Mouse (Mus musculus): ENCODE data around the gene Chst11. TPM values are rescaled to one million over a fixed set of nuclear protein-coding genes. Genes with fewer than 3 reads are reported as not detected.

Chst11 gene
- total and polyA plus RNA-seq, 2 experiments from 2014 or later = 0.57 to 6.6 TPM

DNA sequence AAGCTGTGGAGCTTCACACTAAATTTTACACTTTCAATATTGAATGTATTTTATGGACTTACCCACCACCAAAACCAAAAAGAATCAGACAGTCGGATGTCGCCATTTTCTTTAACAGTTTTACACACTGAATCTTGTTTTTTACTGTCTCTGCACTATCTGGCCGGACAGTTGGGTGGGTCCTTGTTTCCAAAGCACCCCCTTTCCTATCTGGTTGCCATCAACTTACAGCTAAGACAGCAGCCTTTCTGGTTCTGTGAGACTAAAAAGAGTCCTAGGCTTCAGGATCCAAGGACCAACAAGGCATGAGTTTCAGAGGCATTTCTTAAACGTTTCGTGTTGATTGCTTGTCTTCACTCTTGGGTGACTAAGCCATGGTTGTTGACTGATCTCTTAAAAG is 168.1 kb downstream of the Chst11 start:
- Histone ChIP-seq H3K9ac (replicated peaks; ENCODE audit: low read depth, low read length) (no peak overlapping the region), H3K4me2 (ENCODE audit: low read depth, low read length) (no peak overlapping the region), H3K4me3 (ENCODE audit: low read depth, low read length) (no peak overlapping the region), H3K9me3 (replicated peaks; ENCODE audit: control insufficient read depth, low read length) (no peaks in the 10 kb centered on the region), H3K27ac (ENCODE audit: low read depth) (no peak overlapping the region), H3K36me3 (replicated peaks; ENCODE audit: control insufficient read depth, insufficient read depth, low read length) (no peaks in the 10 kb centered on the region), H3K27me3 (ENCODE audit: control insufficient read depth, insufficient read depth, low read length) (no peaks in the 10 kb centered on the region), H3K4me1 (ENCODE audit: control insufficient read depth, insufficient read depth) (peaks cover 27% of the 10 kb centered on the region)
- 72% methylated on average over 5 of the region's 5 CpGs for WGBS
- ATAC-seq (ENCODE audit: insufficient read depth, low read depth) (no peak), DNase-seq (ENCODE audit: low spot score) (no peak)
- TF ChIP-seq EP300 (IDR thresholded peaks at IDR 0.05; ENCODE audit: low read depth) (no peak), CTCF (IDR thresholded peaks at IDR 0.05; ENCODE audit: low read depth) (no peak)

DNA sequence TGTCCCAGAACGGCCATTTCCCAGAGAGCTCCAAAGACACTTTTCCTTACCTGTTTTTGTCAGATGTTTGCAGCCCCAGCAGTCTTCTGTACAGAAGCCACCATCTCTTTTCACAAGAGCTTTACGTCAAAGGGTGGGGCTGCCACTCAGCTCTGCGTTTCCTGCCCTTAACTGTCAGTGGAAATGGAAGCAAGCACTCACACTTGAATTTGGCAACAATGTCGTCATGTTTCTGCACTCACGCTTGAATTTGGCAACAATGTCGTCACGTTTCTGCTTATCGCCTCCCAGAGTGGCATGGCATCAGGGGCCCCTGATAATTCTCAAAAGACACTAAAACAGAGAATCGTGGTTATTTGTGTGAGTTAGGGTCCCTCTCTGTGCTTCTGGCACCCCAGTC is 168.6 kb downstream of the Chst11 start:
- TF ChIP-seq EP300 (IDR thresholded peaks at IDR 0.05; ENCODE audit: low read depth) (no peak), CTCF (IDR thresholded peaks at IDR 0.05; ENCODE audit: low read depth) (no peak)
- DNase-seq (ENCODE audit: low spot score) (no peak), ATAC-seq (ENCODE audit: insufficient read depth, low read depth) (no peak)
- no peak overlapping the region for H3K27ac ChIP-seq (ENCODE audit: low read depth)
- no peaks in the 10 kb centered on the region for H3K27me3 ChIP-seq (ENCODE audit: control insufficient read depth, insufficient read depth, low read length)
- WGBS = 32% methylated on average over 9 of the region's 9 CpGs
- no peak overlapping the region for H3K9ac ChIP-seq (replicated peaks; ENCODE audit: low read depth, low read length)
- no peak overlapping the region for H3K4me2 ChIP-seq (ENCODE audit: low read depth, low read length)
- H3K9me3 ChIP-seq (replicated peaks; ENCODE audit: control insufficient read depth, low read length) = no peaks in the 10 kb centered on the region
- H3K4me3 ChIP-seq (ENCODE audit: low read depth, low read length) = no peak overlapping the region
- peaks cover 27% of the 10 kb centered on the region for H3K4me1 ChIP-seq (ENCODE audit: control insufficient read depth, insufficient read depth)
- H3K36me3 ChIP-seq (replicated peaks; ENCODE audit: control insufficient read depth, insufficient read depth, low read length) = no peaks in the 10 kb centered on the region

DNA sequence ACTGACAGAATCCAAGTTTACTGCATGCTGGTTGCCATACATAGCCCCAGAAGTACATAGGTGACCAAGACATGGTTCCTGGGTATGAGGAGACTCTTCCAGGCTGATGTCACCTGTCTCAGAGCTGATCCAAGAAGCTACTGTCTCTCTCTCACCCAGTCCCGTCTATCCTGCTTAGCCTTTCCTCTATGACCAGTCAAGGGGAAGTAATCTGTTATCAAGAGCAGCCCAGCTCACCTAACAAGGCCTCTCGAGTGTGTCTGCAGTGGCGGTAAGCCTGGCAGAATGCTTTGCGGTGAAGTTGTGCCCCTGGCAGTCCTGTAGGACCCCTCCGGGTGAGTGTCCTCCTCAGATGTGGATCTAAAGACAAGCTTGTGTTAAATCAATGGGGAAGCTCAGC is 172.0 kb downstream of the Chst11 start:
- no peak for TF ChIP-seq CTCF (IDR thresholded peaks at IDR 0.05; ENCODE audit: low read depth)
- no peak for TF ChIP-seq EP300 (IDR thresholded peaks at IDR 0.05; ENCODE audit: low read depth)
- H3K4me2 ChIP-seq (ENCODE audit: low read depth, low read length) = no peak overlapping the region
- no peaks in the 10 kb centered on the region for H3K36me3 ChIP-seq (replicated peaks; ENCODE audit: control insufficient read depth, insufficient read depth, low read length)
- ATAC-seq (ENCODE audit: insufficient read depth, low read depth) (no peak), DNase-seq (ENCODE audit: low spot score) (no peak)
- H3K27ac ChIP-seq (ENCODE audit: low read depth) = no peak overlapping the region
- 40% methylated on average over 5 of the region's 5 CpGs for WGBS
- H3K4me3 ChIP-seq (ENCODE audit: low read depth, low read length) = no peak overlapping the region
- no peaks in the 10 kb centered on the region for H3K27me3 ChIP-seq (ENCODE audit: control insufficient read depth, insufficient read depth, low read length)
- H3K9ac ChIP-seq (replicated peaks; ENCODE audit: low read depth, low read length) = no peak overlapping the region
- no peaks in the 10 kb centered on the region for H3K9me3 ChIP-seq (replicated peaks; ENCODE audit: control insufficient read depth, low read length)
- peaks cover 22% of the 10 kb centered on the region for H3K4me1 ChIP-seq (ENCODE audit: control insufficient read depth, insufficient read depth)

DNA sequence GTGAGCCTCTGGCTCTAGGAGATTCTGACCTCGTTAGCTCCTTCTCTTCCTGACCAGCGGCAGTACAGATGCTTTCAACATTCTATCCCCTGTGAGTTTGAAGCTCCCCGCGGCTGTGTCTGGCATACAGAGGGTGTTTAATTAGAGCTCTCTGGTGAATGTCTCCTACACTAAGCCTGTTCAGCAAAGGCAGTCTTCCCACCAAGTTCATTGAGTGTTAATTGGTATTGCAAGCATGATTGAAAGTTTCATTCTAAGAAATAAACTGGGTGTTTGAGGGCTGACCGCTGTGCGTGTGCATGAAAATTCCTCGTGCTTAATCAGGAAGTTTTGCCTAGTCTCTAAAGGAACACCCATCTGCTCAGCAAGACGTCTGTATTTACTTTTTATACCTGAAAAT is 173.0 kb downstream of the Chst11 start:
- Histone ChIP-seq H3K27me3 (ENCODE audit: control insufficient read depth, insufficient read depth, low read length) (no peaks in the 10 kb centered on the region), H3K27ac (ENCODE audit: low read depth) (no peak overlapping the region), H3K4me1 (ENCODE audit: control insufficient read depth, insufficient read depth) (peaks cover 22% of the 10 kb centered on the region), H3K9me3 (replicated peaks; ENCODE audit: control insufficient read depth, low read length) (no peaks in the 10 kb centered on the region), H3K4me2 (ENCODE audit: low read depth, low read length) (no peak overlapping the region), H3K4me3 (ENCODE audit: low read depth, low read length) (no peak overlapping the region), H3K36me3 (replicated peaks; ENCODE audit: control insufficient read depth, insufficient read depth, low read length) (no peaks in the 10 kb centered on the region), H3K9ac (replicated peaks; ENCODE audit: low read depth, low read length) (no peak overlapping the region)
- DNase-seq (ENCODE audit: low spot score) (no peak), ATAC-seq (ENCODE audit: insufficient read depth, low read depth) (no peak)
- TF ChIP-seq CTCF (IDR thresholded peaks at IDR 0.05; ENCODE audit: low read depth) (no peak), EP300 (IDR thresholded peaks at IDR 0.05; ENCODE audit: low read depth) (no peak)
- WGBS = 82% methylated on average over 8 of the region's 8 CpGs

DNA sequence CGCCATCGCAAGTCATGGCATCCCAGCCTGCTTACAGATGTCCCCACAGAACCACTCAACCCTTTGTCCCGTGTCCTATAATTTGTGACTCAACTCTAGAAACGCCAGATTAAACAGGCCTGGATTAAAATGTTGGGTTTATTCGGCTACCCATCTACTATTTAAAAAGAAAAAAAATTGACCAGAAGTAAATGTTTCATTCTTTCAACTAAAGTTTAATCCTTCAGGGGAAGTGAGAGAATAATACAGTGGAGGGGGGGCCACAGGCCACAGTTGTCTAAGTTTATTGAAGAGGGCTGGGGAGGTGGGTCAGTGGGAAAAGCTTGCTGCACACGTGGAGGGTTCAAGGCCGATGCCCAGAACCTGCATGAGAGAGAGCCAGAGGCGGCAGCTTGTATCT is 173.9 kb downstream of the Chst11 start:
- H3K9me3 ChIP-seq (replicated peaks; ENCODE audit: control insufficient read depth, low read length) = no peaks in the 10 kb centered on the region
- ATAC-seq (ENCODE audit: insufficient read depth, low read depth) = no peak
- no peak overlapping the region for H3K27ac ChIP-seq (ENCODE audit: low read depth)
- WGBS = 86% methylated on average over 8 of the region's 8 CpGs
- no peak for DNase-seq (ENCODE audit: low spot score)
- no peak overlapping the region for H3K9ac ChIP-seq (replicated peaks; ENCODE audit: low read depth, low read length)
- H3K4me3 ChIP-seq (ENCODE audit: low read depth, low read length) = no peak overlapping the region
- TF ChIP-seq CTCF (IDR thresholded peaks at IDR 0.05; ENCODE audit: low read depth) = no peak
- no peaks in the 10 kb centered on the region for H3K27me3 ChIP-seq (ENCODE audit: control insufficient read depth, insufficient read depth, low read length)
- no peaks in the 10 kb centered on the region for H3K36me3 ChIP-seq (replicated peaks; ENCODE audit: control insufficient read depth, insufficient read depth, low read length)
- H3K4me1 ChIP-seq (ENCODE audit: control insufficient read depth, insufficient read depth) = peaks cover 19% of the 10 kb centered on the region
- H3K4me2 ChIP-seq (ENCODE audit: low read depth, low read length) = no peak overlapping the region

DNA sequence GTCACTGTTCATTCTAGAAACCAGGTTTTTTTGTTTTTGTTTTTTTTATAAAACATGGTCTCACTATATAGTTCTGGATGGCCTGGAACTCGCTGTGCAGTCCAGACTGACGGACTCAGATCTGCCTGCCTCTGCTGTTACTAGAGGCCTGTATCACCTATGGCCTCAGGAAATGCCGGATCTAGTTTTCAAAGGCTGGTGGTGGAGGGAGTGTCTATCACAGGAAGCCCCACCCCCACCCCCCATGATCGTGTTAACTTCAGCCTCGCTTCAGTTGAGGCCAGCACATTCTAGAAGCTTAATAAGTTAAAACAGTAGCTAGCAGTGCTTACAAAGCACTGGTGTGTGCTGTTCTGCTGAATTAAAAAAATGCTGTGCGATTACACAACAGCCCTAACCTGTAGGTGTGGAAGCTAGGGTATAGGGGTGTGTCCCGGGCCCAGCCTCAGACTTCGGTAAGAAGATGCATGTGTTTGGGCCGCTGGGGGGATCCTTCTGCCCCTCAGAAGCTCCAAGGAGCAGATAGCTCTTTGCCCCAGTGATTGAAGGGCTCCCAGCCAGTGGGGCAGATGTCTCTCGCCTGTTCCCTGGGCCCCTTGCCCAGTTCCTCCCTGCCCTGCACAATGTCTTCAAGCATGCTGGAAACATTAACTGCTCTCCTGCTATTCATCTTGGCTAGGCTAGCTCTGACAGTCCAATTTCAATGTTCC is 176.5 kb downstream of the Chst11 start:
- Histone ChIP-seq H3K9me3 (replicated peaks; ENCODE audit: control insufficient read depth, low read length) (no peaks in the 10 kb centered on the region), H3K4me1 (ENCODE audit: control insufficient read depth, insufficient read depth) (peaks cover 19% of the 10 kb centered on the region), H3K4me2 (ENCODE audit: low read depth, low read length) (no peak overlapping the region), H3K27me3 (ENCODE audit: control insufficient read depth, insufficient read depth, low read length) (no peaks in the 10 kb centered on the region), H3K27ac (ENCODE audit: low read depth) (no peak overlapping the region), H3K36me3 (replicated peaks; ENCODE audit: control insufficient read depth, insufficient read depth, low read length) (no peaks in the 10 kb centered on the region), H3K9ac (replicated peaks; ENCODE audit: low read depth, low read length) (no peak overlapping the region), H3K4me3 (ENCODE audit: low read depth, low read length) (no peak overlapping the region)
- DNase-seq (ENCODE audit: low spot score) (no peak), ATAC-seq (ENCODE audit: insufficient read depth, low read depth) (no peak)
- TF ChIP-seq EP300 (IDR thresholded peaks at IDR 0.05; ENCODE audit: low read depth) = no peak
- TF ChIP-seq CTCF (IDR thresholded peaks at IDR 0.05; ENCODE audit: low read depth) = no peak
- WGBS = 53% methylated on average over 10 of the region's 10 CpGs
